Mouse (Mus musculus) embryonic facial prominence, embryonic 12.5 days (tissue): Measurements from ENCODE around the gene Cideb. TPM values are rescaled to one million over a fixed set of nuclear protein-coding genes. Genes with fewer than 3 reads are reported as not detected.

Experiments used
- ATAC-seq: fragments of 200-750 bp; cut with Nextera tagmentation; 2 replicates; pipeline ENCODE4 v1.8.0; 2017; ENCODE audit not compliant: insufficient number of reproducible peaks, insufficient read depth, low FRiP score, low TSS enrichment
- H3K27ac ChIP-seq: fragments of 300-500 bp; sonication (generic); 2 replicates; pipeline ENCODE4 v1.5.1; 2016; ENCODE audit warnings: mild to moderate bottlenecking
- H3K27me3 ChIP-seq: fragments of 300-500 bp; sonication (generic); 2 replicates; pipeline ENCODE4 v1.6.1; 2016; ENCODE audit warnings: mild to moderate bottlenecking, moderate library complexity
- H3K36me3 ChIP-seq: fragments of 300-500 bp; sonication (generic); 2 replicates; pipeline ENCODE4 v1.6.1; 2016; ENCODE audit warnings: mild to moderate bottlenecking
- H3K4me1 ChIP-seq: fragments of 300-500 bp; sonication (generic); 2 replicates; pipeline ENCODE4 v1.6.1; 2016
- H3K4me2 ChIP-seq: fragments of 300-500 bp; sonication (generic); replicated peaks from 2 replicates; pipeline ENCODE4 v1.6.1; 2016; ENCODE audit warnings: mild to moderate bottlenecking, moderate library complexity
- H3K4me3 ChIP-seq: fragments of 300-500 bp; sonication (generic); 2 replicates; pipeline ENCODE4 v1.5.1; 2016; ENCODE audit warnings: mild to moderate bottlenecking
- H3K9ac ChIP-seq: fragments of 300-500 bp; sonication (generic); 2 replicates; pipeline ENCODE4 v1.6.1; 2016; ENCODE audit warnings: mild to moderate bottlenecking, moderate library complexity
- H3K9me3 ChIP-seq: fragments of 300-500 bp; sonication (generic); 2 replicates; pipeline ENCODE4 v1.6.1; 2016; ENCODE audit warnings: mild to moderate bottlenecking, moderate library complexity
- WGBS: fragments of 180-500 bp; shearing (Covaris S2); methylation state at CpG from one replicate; pipeline ENCODE4 v1.1.7; 2016; 5-methylcytosine and 5-hydroxymethylcytosine counted together
- polyA plus RNA-seq: library from polyadenylated mRNA; unstranded; fragments of >200 nt; fragmentation: Nextera tagmentation; extraction: Ambion mirVana; gene quantifications from 2 replicates; pipeline ENCODE4 v1.2.1, GENCODE M21; 2016

Cideb gene
- polyA plus RNA-seq, 1 experiment from 2014 or later = 0.50 TPM

GRCm38 (mm10) chr14:55780736-55781135, 22.5 kb upstream of the Cideb start:
- Histone ChIP-seq H3K4me2 (no peak overlapping the region), H3K27me3 (peaks cover 22% of the 10 kb centered on the region), H3K9ac (no peak overlapping the region)

GRCm38 (mm10) chr14:55779656-55780055, 21.4 kb upstream of the Cideb start:
- Histone ChIP-seq H3K4me1 (peaks cover 29% of the 10 kb centered on the region), H3K36me3 (no peaks in the 10 kb centered on the region; the same call in 1 of the 2 replicates), H3K27me3 (peaks cover 14% of the 10 kb centered on the region), H3K9me3 (no peaks in the 10 kb centered on the region), H3K9ac (no peak overlapping the region), H3K4me3 (no peak overlapping the region), H3K27ac (no peak overlapping the region), H3K4me2 (no peak overlapping the region)
- 63% methylated on average over 16 of the region's 16 CpGs for WGBS
- no peak for ATAC-seq

More at GRCm38 (mm10) chr14:55780736-55781135, 22.5 kb upstream of the Cideb start:
- Histone ChIP-seq H3K36me3 (no peaks in the 10 kb centered on the region), H3K4me3 (no peak overlapping the region), H3K27ac (no peak overlapping the region), H3K9me3 (no peaks in the 10 kb centered on the region), H3K4me1 (peaks cover 29% of the 10 kb centered on the region)
- WGBS = 84% methylated on average over 11 of the region's 11 CpGs
- no peak for ATAC-seq

GRCm38 (mm10) chr14:55778686-55779085, 20.4 kb upstream of the Cideb start:
- Histone ChIP-seq H3K36me3 (no peaks in the 10 kb centered on the region; the same call in 1 of the 2 replicates), H3K4me1 (peaks cover 23% of the 10 kb centered on the region), H3K9me3 (no peaks in the 10 kb centered on the region), H3K27ac (no peak overlapping the region), H3K27me3 (peaks cover 5% of the 10 kb centered on the region; the same call in 1 of the 2 replicates), H3K4me2 (no peak overlapping the region), H3K4me3 (no peak overlapping the region), H3K9ac (no peak overlapping the region)
- 88% methylated on average over 15 of the region's 15 CpGs for WGBS
- no peak for ATAC-seq

GRCm38 (mm10) chr14:55777806-55778205, 19.5 kb upstream of the Cideb start:
- no peaks in the 10 kb centered on the region; the same call in 1 of the 2 replicates for H3K36me3 ChIP-seq
- H3K4me2 ChIP-seq = no peak overlapping the region
- peaks cover 5% of the 10 kb centered on the region; the same call in 1 of the 2 replicates for H3K27me3 ChIP-seq
- H3K9ac ChIP-seq = no peak overlapping the region
- no peak overlapping the region for H3K4me3 ChIP-seq
- ATAC-seq = no peak
- H3K4me1 ChIP-seq = peaks cover 22% of the 10 kb centered on the region
- H3K9me3 ChIP-seq = no peaks in the 10 kb centered on the region
- H3K27ac ChIP-seq = no peak overlapping the region
- WGBS = 90% methylated on average over 11 of the region's 11 CpGs

GRCm38 (mm10) chr14:55777176-55777575, 18.9 kb upstream of the Cideb start:
- Histone ChIP-seq H3K4me1 (peaks cover 16% of the 10 kb centered on the region), H3K27me3 (peaks cover 5% of the 10 kb centered on the region; the same call in 1 of the 2 replicates), H3K4me2 (no peak overlapping the region), H3K36me3 (no peaks in the 10 kb centered on the region; the same call in 1 of the 2 replicates), H3K4me3 (no peak overlapping the region), H3K9ac (no peak overlapping the region), H3K9me3 (no peaks in the 10 kb centered on the region), H3K27ac (no peak overlapping the region)
- WGBS = 34% methylated on average over 3 of the region's 3 CpGs
- no peak for ATAC-seq

GRCm38 (mm10) chr14:55776711-55777110, 18.5 kb upstream of the Cideb start:
- no peak for ATAC-seq
- Histone ChIP-seq H3K4me2 (no peak overlapping the region), H3K9me3 (no peaks in the 10 kb centered on the region), H3K27ac (no peak overlapping the region), H3K9ac (no peak overlapping the region), H3K36me3 (no peaks in the 10 kb centered on the region; the same call in 1 of the 2 replicates), H3K27me3 (peaks cover 3% of the 10 kb centered on the region; the same call in 1 of the 2 replicates), H3K4me3 (no peak overlapping the region), H3K4me1 (peaks cover 11% of the 10 kb centered on the region)
- WGBS = 58% methylated on average over 7 of the region's 7 CpGs

- Histone ChIP-seq H3K27me3 (peaks cover 50% of the 10 kb centered on the region), H3K4me2 (no peak overlapping the region), H3K27ac (no peak overlapping the region), H3K4me1 (peaks cover 8% of the 10 kb centered on the region), H3K9me3 (no peaks in the 10 kb centered on the region), H3K9ac (no peak overlapping the region), H3K4me3 (no peak overlapping the region), H3K36me3 (no peaks in the 10 kb centered on the region)
- WGBS = 76% methylated on average over 16 of the region's 16 CpGs
- ATAC-seq = no peak
Observed at GRCm38 (mm10) chr14:55769087-55769703, 10.9 kb upstream of the Cideb start.

GRCm38 (mm10) chr14:55768555-55768954, 10.3 kb upstream of the Cideb start:
- H3K27ac ChIP-seq = no peak overlapping the region
- peaks cover 53% of the 10 kb centered on the region for H3K27me3 ChIP-seq
- no peak for ATAC-seq

GRCm38 (mm10) chr14:55767519-55768414, 9.5 kb upstream of the Cideb start:
- no peak overlapping the region for H3K27ac ChIP-seq
- 12% methylated on average over 52 of the region's 52 CpGs for WGBS

More at GRCm38 (mm10) chr14:55768555-55768954, 10.3 kb upstream of the Cideb start:
- WGBS = 88% methylated on average over 6 of the region's 6 CpGs
- H3K36me3 ChIP-seq = no peaks in the 10 kb centered on the region
- H3K4me3 ChIP-seq = no peak overlapping the region
- H3K4me1 ChIP-seq = peaks cover 8% of the 10 kb centered on the region
- no peak overlapping the region for H3K4me2 ChIP-seq
- no peaks in the 10 kb centered on the region for H3K9me3 ChIP-seq
- H3K9ac ChIP-seq = no peak overlapping the region

GRCm38 (mm10) chr14:55765696-55766095, 7.4 kb upstream of the Cideb start, which contains the start of gene Ltb4r1:
TSS of gene Ltb4r1 (plus strand) at chr14:55765962.
- H3K9ac ChIP-seq = no peak within 1 kb of the TSS
- no peak within 1 kb of the TSS for H3K4me2 ChIP-seq
- peaks cover 10% of the 10 kb centered on the region for H3K4me1 ChIP-seq
- H3K9me3 ChIP-seq = no peaks in the 10 kb centered on the region
- H3K27me3 ChIP-seq = peaks cover 74% of the 10 kb centered on the region
- no peak within 1 kb of the TSS for H3K4me3 ChIP-seq
- ATAC-seq = no peak
- H3K36me3 ChIP-seq = no peaks in the 10 kb centered on the region
- 70% methylated on average over 4 of the region's 4 CpGs for WGBS
- H3K27ac ChIP-seq = no peak within 1 kb of the TSS

More at GRCm38 (mm10) chr14:55767519-55768414, 9.5 kb upstream of the Cideb start:
- Histone ChIP-seq H3K4me2 (peak overlapping the region; percentile 79), H3K36me3 (no peaks in the 10 kb centered on the region), H3K9ac (peak overlapping the region; percentile 52), H3K27me3 (peaks cover 60% of the 10 kb centered on the region), H3K4me3 (peak overlapping the region; percentile 37), H3K9me3 (no peaks in the 10 kb centered on the region), H3K4me1 (peaks cover 8% of the 10 kb centered on the region)
- no peak for ATAC-seq

- no peak overlapping the region for H3K9ac ChIP-seq
- H3K4me1 ChIP-seq = peaks cover 12% of the 10 kb centered on the region
- H3K9me3 ChIP-seq = no peaks in the 10 kb centered on the region
- no peak overlapping the region for H3K27ac ChIP-seq
- H3K27me3 ChIP-seq = peaks cover 53% of the 10 kb centered on the region
- no peak for ATAC-seq
- no peak overlapping the region for H3K4me3 ChIP-seq
- H3K4me2 ChIP-seq = 0 out of 2 replicates have a peak overlapping the region, but pooled peaks have one; percentile 95
- no peaks in the 10 kb centered on the region for H3K36me3 ChIP-seq
- WGBS = 62% methylated on average over 7 of the region's 7 CpGs
Observed at GRCm38 (mm10) chr14:55763166-55763565, 4.9 kb upstream of the Cideb start.
